Mouse (Mus musculus) cortical plate, adult 2 months (tissue): ENCODE results near the gene Gpr12.

Experiments
- CTCF ChIP-seq: fragments of 200-500 bp; IDR thresholded peaks from 2 replicates; pipeline ENCODE4 v1.5.1; 2011; ENCODE audit warnings: mild to moderate bottlenecking, control low read depth, low read length; ENCODE audit not compliant: insufficient read depth; ENCODE audit errors: extremely low read depth
- POLR2A ChIP-seq: fragments of 200-500 bp; IDR thresholded peaks from 2 replicates; pipeline ENCODE4 v1.6.1; 2011; ENCODE audit warnings: mild to moderate bottlenecking, low read length, control low read depth; ENCODE audit not compliant: insufficient read depth; ENCODE audit errors: extremely low read depth

GRCm38 (mm10) chr5:146584156-146584477, 922 bp downstream of the Gpr12 start:
- TF ChIP-seq POLR2A (no peak), CTCF (no peak)
